Mouse (Mus musculus): ENCODE measurements around the gene Cd24a. TPM values are rescaled to one million over a fixed set of nuclear protein-coding genes. Genes with fewer than 3 reads are reported as not detected.

Cd24a gene
- polyA plus RNA-seq (2014; fragmentation: Illumina TruSeq; extraction: RNeasy Lipid Tissue Mini Kit (QIAGEN cat#74804); ENCODE audit: low replicate concordance): 546 TPM

DNA sequence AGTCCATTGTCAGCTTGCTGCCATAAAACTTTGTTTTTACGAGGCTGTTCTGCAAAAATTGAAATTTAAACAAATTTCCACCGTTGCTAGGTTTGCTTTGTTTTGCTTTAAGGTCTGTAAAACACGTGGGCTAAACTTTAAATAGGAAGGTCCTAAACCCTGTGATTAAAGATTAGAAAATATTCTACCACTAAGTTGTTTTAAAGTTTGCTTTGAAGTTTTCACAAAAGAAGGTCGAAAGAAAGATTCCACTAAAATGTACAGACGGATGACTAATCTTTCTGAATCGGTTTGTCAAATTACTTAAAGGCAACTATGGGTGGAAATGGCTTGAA is at the start of gene Cd24a:
Gene Cd24a, plus strand, starts transcription at position 288 of the 335 bp plus-strand sequence.

DNA sequence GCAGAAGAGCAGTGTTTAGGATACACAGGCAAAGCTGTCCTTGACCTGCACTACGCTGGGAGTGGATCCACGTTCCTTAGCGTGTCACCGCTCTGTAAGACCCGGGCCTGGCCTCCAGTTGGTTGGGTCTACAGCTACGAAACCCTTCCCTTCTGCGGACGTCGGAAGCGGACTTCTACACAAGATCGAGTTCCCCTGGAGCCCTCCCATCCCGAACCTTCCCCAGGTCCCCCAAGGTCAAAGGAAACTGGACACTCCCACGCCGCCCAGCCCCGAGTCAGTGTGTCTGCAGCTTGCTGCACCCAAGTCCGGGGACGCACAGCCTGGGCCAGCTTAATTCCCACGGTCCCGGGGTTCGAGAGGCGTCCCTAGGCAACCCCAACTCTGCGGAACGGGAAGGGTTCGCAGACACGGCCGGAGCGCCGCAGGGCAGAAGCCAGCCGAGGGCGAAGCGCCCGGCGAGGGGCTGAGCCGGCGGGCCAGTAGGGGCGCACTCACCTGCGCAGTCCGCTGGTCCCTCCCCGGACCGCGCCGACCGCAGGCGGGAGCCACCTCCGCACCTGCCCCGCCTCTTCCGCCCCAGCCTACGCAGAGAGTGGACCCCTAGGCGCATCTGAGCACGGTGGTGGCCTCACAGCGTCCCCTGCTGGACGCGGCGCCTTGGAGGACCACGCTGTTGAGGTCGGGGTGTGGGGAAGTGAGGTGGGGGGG is 37.5 kb upstream of the Cd24a start, which contains the start of gene 1700021F05Rik:
Gene 1700021F05Rik, minus strand, starts transcription at position 553 of the 711 bp plus-strand sequence.

Other genes starting within 250 kb of the Cd24a start
- gene Bend3, start 99.5 kb upstream of the Cd24a start, polyA plus RNA-seq (2014; fragmentation: Illumina TruSeq; extraction: RNeasy Lipid Tissue Mini Kit (QIAGEN cat#74804); ENCODE audit: low replicate concordance): 1.9 TPM
- gene Gm9803, start 54.2 kb upstream of the Cd24a start, polyA plus RNA-seq (2014; fragmentation: Illumina TruSeq; extraction: RNeasy Lipid Tissue Mini Kit (QIAGEN cat#74804); ENCODE audit: low replicate concordance): not detected
- gene 1700021F05Rik, start 37.3 kb upstream of the Cd24a start, polyA plus RNA-seq (2014; fragmentation: Illumina TruSeq; extraction: RNeasy Lipid Tissue Mini Kit (QIAGEN cat#74804); ENCODE audit: low replicate concordance): 64.7 TPM

All from small intestine, adult 10 weeks (tissue).